Mouse (Mus musculus) G1E (cell line): Measurements from ENCODE around the gene Timp3.

Source experiments
- CTCF ChIP-seq: IDR thresholded peaks from 2 replicates; pipeline ENCODE4 v1.5.1; 2012; ENCODE audit warnings: low read depth, low read length, inconsistent platforms, mixed read lengths
- TAL1 ChIP-seq: conservative IDR thresholded peaks from 2 replicates; pipeline ENCODE4 v1.6.1; 2012; ENCODE audit warnings: low read depth, low read length, inconsistent platforms, mixed read lengths

DNA sequence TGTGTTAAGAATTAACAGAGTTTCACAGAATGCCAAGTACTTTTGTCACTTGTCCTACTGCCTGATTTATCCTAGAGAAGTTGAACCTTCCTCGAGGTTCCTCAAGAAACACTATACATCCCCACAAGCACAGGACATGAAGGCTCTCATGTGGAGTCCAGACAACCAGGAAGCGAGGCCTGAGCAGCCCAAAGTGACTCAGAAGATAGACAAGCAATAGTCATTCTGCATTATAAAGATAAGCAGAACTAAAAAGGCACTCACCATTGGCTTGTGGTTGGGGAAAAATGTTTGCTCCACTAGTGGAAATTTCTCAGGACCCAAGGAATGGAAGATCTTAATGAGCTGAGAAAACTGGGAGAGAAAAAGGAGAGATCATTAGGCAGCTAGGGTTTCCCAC lies 51.1 kb downstream of the Timp3 start:
- TF ChIP-seq CTCF: no peak
- TF ChIP-seq TAL1: no peak
